Mouse (Mus musculus) kidney, adult 9 months (tissue): ENCODE results near the gene Dynlt1f.
"Not testable (repeated sequence)": the region's sequence is repeated elsewhere in the genome, so short reads cannot be mapped to it uniquely, and the experiment has no call there.

Experiments
- DNase-seq: peaks from one replicate; pipeline ENCODE4 v3.0.0; 2022

The Dynlt1f gene

GRCm38 (mm10) chr17:6621976-6622375 lies 33.7 kb downstream of the Dynlt1f start:
- not testable (repeated sequence) for DNase-seq

- not testable (repeated sequence) for DNase-seq
Observed at GRCm38 (mm10) chr17:6620730-6621451, 34.8 kb downstream of the Dynlt1f start.

GRCm38 (mm10) chr17:6620035-6620434 lies 35.7 kb downstream of the Dynlt1f start:
- not testable (repeated sequence) for DNase-seq

DNA sequence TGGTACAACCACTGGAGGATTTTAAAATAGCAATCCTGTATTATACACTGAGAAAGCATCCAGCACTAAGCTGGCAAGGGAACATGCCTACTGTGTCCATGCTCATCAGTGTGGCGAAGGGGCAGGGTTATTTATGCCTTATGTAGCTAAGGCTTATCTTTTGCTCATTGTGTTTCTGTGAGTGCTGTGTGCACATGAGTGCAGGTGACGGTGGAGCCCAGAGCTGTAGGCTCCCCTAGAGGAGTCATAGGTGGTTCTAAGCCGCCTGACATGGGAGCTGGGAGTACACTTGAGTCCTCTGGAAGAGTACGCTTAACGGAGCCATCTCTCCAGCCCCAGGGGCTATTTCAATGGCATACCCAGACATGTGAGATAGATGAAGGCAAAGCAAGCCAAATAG lies 36.4 kb downstream of the Dynlt1f start:
- DNase-seq = not testable (repeated sequence)

- not testable (repeated sequence) for DNase-seq
Observed at GRCm38 (mm10) chr17:6617689-6618400, 37.9 kb downstream of the Dynlt1f start.

DNA sequence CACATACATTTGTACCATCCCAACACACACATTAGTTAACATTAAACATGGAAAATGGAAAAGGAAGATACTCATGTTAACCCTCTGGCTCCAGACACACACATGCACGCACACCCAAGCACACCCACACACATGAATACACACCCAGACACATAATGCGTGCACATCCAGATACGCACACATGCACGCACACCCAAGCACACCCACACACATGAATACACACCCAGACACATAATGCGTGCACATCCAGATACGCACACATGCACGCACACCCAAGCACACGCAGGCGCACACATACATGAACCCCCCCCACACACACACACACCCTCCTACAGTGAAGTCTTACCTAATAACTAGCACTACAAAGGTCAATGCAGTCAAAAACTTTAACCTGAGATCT lies 39.0 kb downstream of the Dynlt1f start:
- not testable (repeated sequence) for DNase-seq

DNA sequence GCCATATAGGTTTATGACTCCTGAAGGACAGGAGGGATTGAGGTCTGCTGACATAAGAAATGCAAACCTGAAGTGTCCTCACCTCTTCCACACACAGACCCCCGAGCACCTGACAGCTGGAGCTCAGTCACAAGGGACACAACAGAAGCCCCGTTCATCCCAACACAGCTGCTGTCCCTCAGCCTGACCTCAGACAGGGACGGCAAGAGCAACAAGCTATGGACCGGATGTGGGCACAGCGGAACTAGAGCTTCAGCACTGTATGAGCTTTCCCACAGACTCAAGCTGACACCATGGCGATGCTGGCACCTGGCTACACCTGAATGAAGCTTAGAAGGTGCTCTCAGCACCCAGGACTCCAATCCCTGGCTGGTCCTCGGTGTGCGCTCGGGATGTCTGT lies 41.4 kb downstream of the Dynlt1f start:
- not testable (repeated sequence) for DNase-seq

DNA sequence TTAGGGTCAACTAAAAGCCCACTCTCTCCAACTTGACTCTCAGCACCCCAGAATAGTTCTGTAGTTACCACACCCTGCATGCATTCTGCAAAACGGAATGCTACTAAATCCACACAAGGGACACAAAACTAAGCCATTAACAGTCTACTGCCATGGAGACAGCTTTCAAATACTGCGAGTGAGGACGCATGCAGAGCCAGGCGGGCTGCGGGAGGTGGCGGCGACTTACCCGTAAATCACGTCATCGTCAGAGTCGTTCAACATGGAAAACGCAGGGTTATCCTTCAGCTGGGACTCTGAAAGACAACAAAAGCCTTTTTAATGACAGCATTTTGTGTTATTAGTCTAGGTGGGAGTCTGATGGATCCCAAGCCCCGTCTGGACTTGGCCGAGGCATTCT lies 42.2 kb downstream of the Dynlt1f start:
- DNase-seq = not testable (repeated sequence)

DNA sequence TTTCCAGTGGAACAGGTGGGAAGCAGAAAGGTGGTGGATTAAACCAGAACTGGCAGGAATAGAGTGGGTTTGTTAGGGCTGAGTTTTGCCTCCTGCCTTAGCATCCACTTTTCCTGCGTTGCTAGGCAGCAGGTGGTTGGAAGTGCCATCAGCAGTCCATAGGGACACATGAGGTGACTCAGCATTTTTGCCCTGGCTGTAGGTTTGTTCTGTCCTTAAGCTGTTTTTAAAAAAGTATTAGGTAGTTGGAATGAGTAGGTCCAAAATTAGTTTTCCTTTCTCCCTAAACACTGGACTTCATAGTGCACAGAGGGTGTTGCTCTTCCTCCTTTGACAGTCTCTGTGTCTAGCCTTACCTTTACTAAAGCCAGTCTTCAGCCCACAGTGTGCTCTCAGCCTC lies 50.4 kb downstream of the Dynlt1f start:
- DNase-seq = peak; percentile 20

- not testable (repeated sequence) for DNase-seq
Observed at GRCm38 (mm10) chr17:6602205-6602604, 53.5 kb downstream of the Dynlt1f start.

- DNase-seq = peak; percentile 88
Observed at GRCm38 (mm10) chr17:6601204-6601911, 54.3 kb downstream of the Dynlt1f start, which contains the start of gene Dynlt1c. Dynlt1c (plus strand) TSS chr17:6601671.

DNA sequence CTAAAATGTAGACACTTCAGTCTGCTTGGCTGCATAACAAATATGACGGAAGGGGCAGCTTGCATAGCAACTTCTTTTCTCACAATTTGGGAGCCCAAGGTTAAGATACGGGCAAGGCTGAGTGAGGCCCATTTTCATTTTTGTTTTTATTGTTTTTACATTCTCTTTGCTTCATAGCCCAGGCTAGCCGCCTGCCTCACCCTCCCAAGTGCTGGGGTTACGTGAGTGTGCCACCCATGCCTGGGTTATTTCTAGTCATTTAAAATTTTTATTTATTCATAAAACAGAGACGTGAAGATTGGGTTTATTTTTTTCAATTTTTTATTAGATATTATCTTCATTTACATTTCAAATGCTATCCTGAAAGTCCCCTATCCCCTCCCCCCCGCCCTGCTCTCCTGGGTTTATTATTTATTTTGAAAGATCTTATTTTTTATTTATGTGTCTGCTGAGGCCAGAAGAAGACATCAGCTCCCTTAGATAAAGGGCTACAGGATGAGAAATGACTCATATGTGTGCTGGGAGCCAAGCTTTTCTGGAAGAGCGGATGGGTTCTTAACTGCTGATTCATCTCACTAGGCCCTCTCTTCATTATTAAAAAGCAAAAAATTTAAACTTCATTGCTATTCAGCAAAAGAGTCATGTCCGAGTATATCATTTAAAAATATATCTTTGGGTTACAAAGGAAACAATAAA lies 55.3 kb downstream of the Dynlt1f start:
- not testable (repeated sequence) for DNase-seq

DNA sequence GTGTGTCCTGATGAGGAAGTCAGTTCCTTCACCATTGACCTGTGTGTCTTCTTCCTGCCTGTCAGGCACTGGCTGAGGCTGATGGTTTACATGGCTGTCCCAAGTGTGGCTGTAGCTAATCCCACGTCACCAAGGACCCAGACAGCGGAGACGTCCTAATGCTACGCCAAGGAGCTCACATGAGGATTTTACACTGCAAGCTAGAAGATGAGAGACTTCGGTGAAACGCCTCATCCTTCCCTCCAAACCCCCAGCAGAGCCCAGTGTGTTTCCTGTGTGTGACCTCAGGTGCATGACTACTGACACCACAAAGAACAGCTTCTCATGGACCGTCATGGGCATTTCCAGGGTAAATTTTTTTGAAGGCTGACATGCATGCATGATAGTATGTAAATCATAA lies 57.3 kb downstream of the Dynlt1f start:
- not testable (repeated sequence) for DNase-seq
